Mouse (Mus musculus) cerebellum, postnatal 10 days (tissue): ENCODE measurements at regions not wholly inside any gene's neighbourhood (a gene's known extent, or its start where the extent isn't known, plus 50 kb on each side); places are given as distances from the start of the nearest gene placed in this dataset.
A peak's percentile ranks its signal among the peaks of the same experiment; 100 is the strongest.

Source experiments
- DNase-seq, 2 experiments: peaks; one replicate each; pipeline ENCODE4 v3.0.0; 2021; ENCODE audit warnings: mixed read lengths in 2 of 2

DNA sequence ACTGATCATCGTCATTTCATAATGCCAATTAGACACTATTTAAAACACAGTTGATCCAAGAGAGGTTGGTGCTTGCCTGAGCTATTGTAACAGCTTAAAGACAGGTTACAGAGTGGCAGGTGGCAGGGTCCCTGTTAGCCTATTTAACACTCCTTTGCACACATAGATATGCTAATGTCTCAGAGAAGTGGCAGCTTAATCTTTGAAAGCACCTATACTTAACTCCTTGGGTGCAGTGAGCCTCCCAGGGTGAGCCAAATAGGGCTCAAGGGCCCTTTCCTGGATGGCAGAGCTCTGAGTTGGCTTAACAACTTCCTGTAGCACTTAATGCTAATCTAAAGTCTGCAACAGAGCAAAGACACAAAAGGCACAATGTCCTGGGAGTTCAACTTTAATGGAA is 1105.5 kb downstream of the Cntnap5b start:
- DNase-seq, result no peak

DNA sequence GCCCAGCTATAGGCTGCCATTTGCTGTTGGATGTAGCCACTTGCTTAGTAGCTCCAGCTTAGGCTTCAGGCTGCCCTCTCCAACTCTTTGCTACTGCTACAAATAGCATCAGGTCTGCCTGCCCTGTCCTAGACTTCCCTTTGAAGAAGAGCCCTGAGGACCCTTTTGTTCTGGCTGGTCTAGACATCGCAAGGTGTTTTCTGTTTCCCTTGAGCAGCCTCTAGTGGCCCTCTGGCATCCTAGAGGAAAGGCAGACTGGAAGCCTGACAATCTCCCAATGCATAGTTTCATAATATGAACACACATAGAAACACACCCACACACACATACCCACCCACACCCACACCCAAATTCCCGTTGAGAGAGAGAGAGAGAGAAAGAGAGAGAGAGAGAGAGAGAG is 1114.8 kb downstream of the Cntnap5b start:
- peak; percentile 4 to 15 for DNase-seq

DNA sequence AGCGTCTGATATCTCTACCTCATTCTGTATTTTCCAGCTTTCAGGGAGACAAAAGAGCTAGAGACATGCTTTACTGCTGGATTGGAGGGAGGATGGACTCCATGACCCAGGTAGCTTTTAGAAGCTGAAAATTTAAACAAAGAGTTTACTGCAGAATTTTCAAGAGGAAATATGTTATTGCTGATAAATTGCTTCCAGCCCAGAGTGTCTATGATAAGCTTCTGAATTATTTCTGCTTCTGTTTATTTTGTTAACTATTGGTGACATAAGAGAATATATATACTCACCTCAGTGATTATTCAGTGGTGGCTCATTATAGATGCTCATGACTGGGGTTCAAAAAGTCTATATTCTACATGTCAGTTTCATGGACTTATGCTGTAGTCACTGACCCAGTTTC is 1115.8 kb downstream of the Cntnap5b start:
- DNase-seq, result no peak

DNA sequence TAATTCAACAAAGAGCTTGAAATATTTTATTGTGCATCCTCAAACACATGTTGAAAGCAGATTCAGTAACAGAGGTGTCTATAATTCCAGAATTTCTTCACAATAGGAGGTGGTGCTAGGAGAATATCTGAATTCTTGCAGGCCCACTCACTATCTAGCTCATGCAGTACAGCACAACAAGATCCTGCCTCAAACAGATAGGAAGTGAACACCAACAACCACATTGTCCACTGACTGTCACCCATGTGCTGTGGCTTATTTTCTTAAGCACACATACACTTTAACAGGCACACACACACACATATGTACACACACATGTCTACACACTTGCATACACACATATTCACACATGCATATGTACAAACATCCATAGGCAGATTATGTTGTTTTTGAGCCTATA is 1150.3 kb downstream of the Cntnap5b start:
- no peak for DNase-seq

DNA sequence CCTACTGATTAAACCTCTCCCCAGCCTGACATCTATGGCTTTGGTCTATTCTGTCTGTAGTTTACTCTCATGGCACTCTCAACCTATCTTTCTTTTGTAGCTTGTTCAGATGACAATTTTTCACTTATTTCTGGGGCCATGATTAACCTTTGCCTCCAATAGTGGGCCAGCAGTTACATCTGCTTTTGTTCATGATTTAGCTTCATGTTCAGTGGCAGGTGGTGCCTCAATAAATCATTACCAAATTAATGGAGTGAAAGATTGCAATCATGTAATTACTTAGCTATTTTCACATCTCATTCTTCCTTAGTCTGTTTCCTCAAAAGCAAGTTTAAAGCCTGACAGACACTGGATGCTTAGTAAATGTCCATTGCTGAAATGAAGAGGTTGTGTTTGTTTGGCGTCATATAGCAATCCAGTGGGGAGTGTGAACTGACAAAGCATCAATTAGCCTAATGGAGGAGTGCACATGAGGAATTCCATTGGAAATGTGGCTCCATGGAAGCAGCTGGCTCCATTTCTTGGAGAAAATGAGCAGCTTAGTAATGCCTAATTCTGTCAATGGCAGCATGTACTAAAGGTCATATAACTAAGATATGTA is 1155.7 kb downstream of the Cntnap5b start:
- no peak for DNase-seq

DNA sequence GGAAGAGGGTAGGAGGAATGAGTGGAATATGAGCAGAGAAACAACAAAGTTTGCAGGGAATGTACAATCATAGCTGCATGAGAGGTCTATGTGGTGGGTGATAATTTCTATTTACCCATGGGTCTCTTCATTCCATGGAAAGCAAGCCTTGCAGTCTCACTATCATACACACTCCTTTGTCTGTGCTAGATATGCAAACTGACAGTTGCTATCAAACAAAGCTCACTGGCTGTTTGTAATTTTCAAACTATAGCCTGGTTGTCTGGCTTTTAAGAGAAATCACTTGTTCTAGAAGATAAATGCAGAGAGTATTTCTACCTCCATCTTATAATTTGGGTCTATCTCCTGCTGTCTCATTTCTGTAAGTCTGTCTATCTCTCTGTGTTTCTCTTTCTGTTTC is 1194.7 kb downstream of the Cntnap5b start:
- no peak for DNase-seq

DNA sequence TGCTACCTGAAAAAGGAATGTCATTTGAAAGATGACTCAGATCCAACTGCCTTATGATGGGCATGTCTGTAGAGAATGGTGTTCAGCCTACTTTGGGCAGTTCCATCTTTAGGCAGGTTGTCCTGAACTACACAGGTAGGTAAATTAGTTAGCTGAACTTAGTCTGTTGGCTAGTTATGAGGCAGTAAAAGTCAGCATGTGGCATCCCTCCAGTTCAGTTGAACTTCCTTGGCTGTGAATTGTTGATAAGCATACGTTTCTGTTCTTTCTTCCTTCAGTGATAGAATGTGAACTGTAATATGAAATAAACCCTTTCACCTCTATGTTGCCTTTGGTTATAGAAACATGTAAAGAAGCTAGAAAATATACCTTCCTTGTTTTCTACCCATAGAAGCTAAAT is 1198.8 kb downstream of the Cntnap5b start:
- no peak for DNase-seq

DNA sequence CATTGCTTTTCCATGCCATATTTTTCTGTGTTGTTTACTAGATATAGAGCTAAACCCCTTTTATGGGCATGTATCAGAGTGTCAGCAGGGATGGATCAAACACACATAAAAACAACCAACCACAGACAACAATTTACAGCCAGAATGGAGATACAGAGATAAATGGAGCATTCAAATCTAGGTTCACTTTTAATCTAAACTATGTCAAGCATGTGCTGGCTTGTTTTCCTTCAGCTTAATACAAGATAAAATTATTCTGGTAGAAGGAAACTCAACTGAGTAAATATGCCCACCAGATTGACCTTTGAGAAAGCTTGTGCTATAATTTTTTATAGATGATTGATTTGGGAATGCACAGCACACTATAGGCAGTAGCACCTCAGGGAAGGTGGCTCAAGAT is 1199.7 kb downstream of the Cntnap5b start:
- DNase-seq, result no peak

DNA sequence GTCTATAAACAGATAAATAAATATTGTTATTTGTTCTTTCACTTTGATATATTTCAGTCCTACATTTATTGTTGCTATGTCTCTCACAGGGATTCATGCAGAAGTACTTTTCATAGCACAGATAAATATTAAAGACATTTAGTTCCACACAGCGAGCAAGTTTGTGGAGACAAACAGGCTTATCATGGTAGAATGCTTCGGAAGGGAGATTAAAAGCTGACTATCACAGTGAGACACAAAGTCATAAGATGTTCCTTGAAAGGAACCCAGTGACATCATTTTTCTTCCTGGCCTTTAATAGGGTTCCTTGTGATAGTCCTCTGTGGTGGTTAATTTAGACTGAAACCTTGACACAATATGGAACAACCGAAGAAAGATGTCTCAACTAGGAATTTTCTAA is 1201.1 kb downstream of the Cntnap5b start:
- DNase-seq, result no peak
